Mouse (Mus musculus): Measurements from ENCODE around the gene Slc35g3. TPM values are rescaled to one million over a fixed set of nuclear protein-coding genes. Genes with fewer than 3 reads are reported as not detected.

Gene Slc35g3
- not detected in 2 replicates for total RNA-seq (2017)

GRCm38 (mm10) chr11:69761868-69762267 is at the start of gene Slc35g3:
Gene Slc35g3 (minus strand): TSS chr11:69761968.
- ATAC-seq (replicated peaks in 1 of 2; ENCODE audit: insufficient read depth in 1 of 2, low FRiP score in 2 of 2, low TSS enrichment in 1 of 2, low read depth in 1 of 2, poor library complexity in 2 of 2, severe bottlenecking in 2 of 2): no peak

- ATAC-seq (replicated peaks in 1 of 2; ENCODE audit: insufficient read depth in 1 of 2, low FRiP score in 2 of 2, low TSS enrichment in 1 of 2, low read depth in 1 of 2, poor library complexity in 2 of 2, severe bottlenecking in 2 of 2): no peak
Observed at GRCm38 (mm10) chr11:69810280-69810679, 48.5 kb upstream of the Slc35g3 start.

- ATAC-seq (replicated peaks in 1 of 2; ENCODE audit: insufficient read depth in 1 of 2, low FRiP score in 2 of 2, low TSS enrichment in 1 of 2, low read depth in 1 of 2, poor library complexity in 2 of 2, severe bottlenecking in 2 of 2): no peak
Observed at GRCm38 (mm10) chr11:69807641-69808040, 45.9 kb upstream of the Slc35g3 start.

GRCm38 (mm10) chr11:69806378-69806777 is 44.6 kb upstream of the Slc35g3 start:
- ATAC-seq (replicated peaks in 1 of 2; ENCODE audit: insufficient read depth in 1 of 2, low FRiP score in 2 of 2, low TSS enrichment in 1 of 2, low read depth in 1 of 2, poor library complexity in 2 of 2, severe bottlenecking in 2 of 2): no peak

- ATAC-seq (replicated peaks in 1 of 2; ENCODE audit: insufficient read depth in 1 of 2, low FRiP score in 2 of 2, low TSS enrichment in 1 of 2, low read depth in 1 of 2, poor library complexity in 2 of 2, severe bottlenecking in 2 of 2): no peak
Observed at GRCm38 (mm10) chr11:69804972-69805909, 43.5 kb upstream of the Slc35g3 start, which contains the start of gene Tmem102. Gene Tmem102 (minus strand): TSS chr11:69805624.

- ATAC-seq (replicated peaks in 1 of 2; ENCODE audit: insufficient read depth in 1 of 2, low FRiP score in 2 of 2, low TSS enrichment in 1 of 2, low read depth in 1 of 2, poor library complexity in 2 of 2, severe bottlenecking in 2 of 2): no peak
Observed at GRCm38 (mm10) chr11:69804652-69804940, 42.8 kb upstream of the Slc35g3 start.

GRCm38 (mm10) chr11:69803786-69804651 is 42.3 kb upstream of the Slc35g3 start:
- ATAC-seq (replicated peaks in 1 of 2; ENCODE audit: insufficient read depth in 1 of 2, low FRiP score in 2 of 2, low TSS enrichment in 1 of 2, low read depth in 1 of 2, poor library complexity in 2 of 2, severe bottlenecking in 2 of 2): peak; percentile 23 to 59; a peak in 3 of 4 replicates

- no peak for ATAC-seq (replicated peaks in 1 of 2; ENCODE audit: insufficient read depth in 1 of 2, low FRiP score in 2 of 2, low TSS enrichment in 1 of 2, low read depth in 1 of 2, poor library complexity in 2 of 2, severe bottlenecking in 2 of 2)
Observed at GRCm38 (mm10) chr11:69803328-69803727, 41.6 kb upstream of the Slc35g3 start.

- ATAC-seq (replicated peaks in 1 of 2; ENCODE audit: insufficient read depth in 1 of 2, low FRiP score in 2 of 2, low TSS enrichment in 1 of 2, low read depth in 1 of 2, poor library complexity in 2 of 2, severe bottlenecking in 2 of 2): peak; percentile 40 to 43; a peak in 3 of 4 replicates
Observed at GRCm38 (mm10) chr11:69802648-69803105, 40.9 kb upstream of the Slc35g3 start.

- ATAC-seq (replicated peaks in 1 of 2; ENCODE audit: insufficient read depth in 1 of 2, low FRiP score in 2 of 2, low TSS enrichment in 1 of 2, low read depth in 1 of 2, poor library complexity in 2 of 2, severe bottlenecking in 2 of 2): no peak
Observed at GRCm38 (mm10) chr11:69801379-69801977, 39.7 kb upstream of the Slc35g3 start, which contains the start of gene Fgf11. Gene Fgf11 (minus strand): TSS chr11:69801857.

GRCm38 (mm10) chr11:69800392-69801197 is 38.8 kb upstream of the Slc35g3 start:
- no peak for ATAC-seq (replicated peaks in 1 of 2; ENCODE audit: insufficient read depth in 1 of 2, low FRiP score in 2 of 2, low TSS enrichment in 1 of 2, low read depth in 1 of 2, poor library complexity in 2 of 2, severe bottlenecking in 2 of 2)

- no peak; a peak in 1 of 4 replicates for ATAC-seq (replicated peaks in 1 of 2; ENCODE audit: insufficient read depth in 1 of 2, low FRiP score in 2 of 2, low TSS enrichment in 1 of 2, low read depth in 1 of 2, poor library complexity in 2 of 2, severe bottlenecking in 2 of 2)
Observed at GRCm38 (mm10) chr11:69800138-69800391, 38.3 kb upstream of the Slc35g3 start.

GRCm38 (mm10) chr11:69799394-69800137 is 37.8 kb upstream of the Slc35g3 start:
- no peak for ATAC-seq (replicated peaks in 1 of 2; ENCODE audit: insufficient read depth in 1 of 2, low FRiP score in 2 of 2, low TSS enrichment in 1 of 2, low read depth in 1 of 2, poor library complexity in 2 of 2, severe bottlenecking in 2 of 2)

GRCm38 (mm10) chr11:69797924-69798323 is 36.2 kb upstream of the Slc35g3 start:
- ATAC-seq (replicated peaks in 1 of 2; ENCODE audit: insufficient read depth in 1 of 2, low FRiP score in 2 of 2, low TSS enrichment in 1 of 2, low read depth in 1 of 2, poor library complexity in 2 of 2, severe bottlenecking in 2 of 2): no peak

GRCm38 (mm10) chr11:69795983-69796435 is 34.2 kb upstream of the Slc35g3 start:
- ATAC-seq (replicated peaks in 1 of 2; ENCODE audit: insufficient read depth in 1 of 2, low FRiP score in 2 of 2, low TSS enrichment in 1 of 2, low read depth in 1 of 2, poor library complexity in 2 of 2, severe bottlenecking in 2 of 2): no peak

- peak; percentile 94 to 97 for ATAC-seq (replicated peaks in 1 of 2; ENCODE audit: insufficient read depth in 1 of 2, low FRiP score in 2 of 2, low TSS enrichment in 1 of 2, low read depth in 1 of 2, poor library complexity in 2 of 2, severe bottlenecking in 2 of 2)
Observed at GRCm38 (mm10) chr11:69795168-69795982, 33.6 kb upstream of the Slc35g3 start, which contains the start of gene Chrnb1. Gene Chrnb1 (minus strand): TSS chr11:69795943.

Data from hematopoietic stem cell, adult 5-6 weeks (primary cell).